Mouse (Mus musculus): Measurements from ENCODE around the gene Trpm4. TPM values are rescaled to one million over a fixed set of nuclear protein-coding genes. Genes with fewer than 3 reads are reported as not detected.

The Trpm4 gene
- polyA plus RNA-seq (2014; fragmentation: Illumina TruSeq; extraction: RNeasy Lipid Tissue Mini Kit (QIAGEN cat#74804); ENCODE audit: low read depth, low replicate concordance) = not detected

DNA sequence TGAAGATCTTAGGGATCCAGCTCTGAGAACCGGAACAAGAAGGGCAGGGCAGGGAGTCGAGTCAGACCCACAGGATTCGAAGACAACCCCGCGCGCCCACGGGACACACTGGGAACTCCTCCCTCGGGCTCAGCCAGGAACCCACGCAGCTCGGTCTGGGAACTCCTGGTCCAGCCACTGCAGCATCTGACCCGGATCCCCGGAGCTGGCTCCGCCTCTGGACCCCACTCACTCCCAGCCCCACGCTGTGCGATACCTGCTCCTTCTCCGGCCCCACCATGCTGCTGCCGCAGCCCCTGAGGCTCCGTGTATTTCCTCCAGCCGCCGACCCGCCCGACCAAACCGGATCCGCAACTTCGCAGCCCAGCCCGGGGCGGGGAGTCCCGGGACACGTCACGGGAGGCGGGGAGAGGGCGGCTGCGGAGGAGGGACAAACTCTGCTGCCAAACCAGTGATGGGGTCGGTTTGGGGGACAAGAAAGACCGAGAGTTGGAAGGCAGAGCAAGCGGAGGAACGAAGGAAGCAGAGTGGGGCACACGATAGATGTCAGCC lies at the start of gene Trpm4:
Gene Trpm4 (minus strand): TSS at position 350 of the 552 bp plus-strand sequence.

GRCm38 (mm10) chr7:45370475-45371311 lies 37.1 kb upstream of the Trpm4 start, which contains the start of gene Lin7b:
Gene Lin7b, minus strand, starts transcription at chr7:45370583.

GRCm38 (mm10) chr7:45366652-45367019 lies 33.1 kb upstream of the Trpm4 start, which contains the start of gene Ppfia3:
Gene Ppfia3, minus strand, starts transcription at chr7:45367019.

GRCm38 (mm10) chr7:45335056-45335455 lies 1.5 kb upstream of the Trpm4 start, which contains the start of gene Hrc:
Gene Hrc, plus strand, starts transcription at chr7:45335290.

DNA sequence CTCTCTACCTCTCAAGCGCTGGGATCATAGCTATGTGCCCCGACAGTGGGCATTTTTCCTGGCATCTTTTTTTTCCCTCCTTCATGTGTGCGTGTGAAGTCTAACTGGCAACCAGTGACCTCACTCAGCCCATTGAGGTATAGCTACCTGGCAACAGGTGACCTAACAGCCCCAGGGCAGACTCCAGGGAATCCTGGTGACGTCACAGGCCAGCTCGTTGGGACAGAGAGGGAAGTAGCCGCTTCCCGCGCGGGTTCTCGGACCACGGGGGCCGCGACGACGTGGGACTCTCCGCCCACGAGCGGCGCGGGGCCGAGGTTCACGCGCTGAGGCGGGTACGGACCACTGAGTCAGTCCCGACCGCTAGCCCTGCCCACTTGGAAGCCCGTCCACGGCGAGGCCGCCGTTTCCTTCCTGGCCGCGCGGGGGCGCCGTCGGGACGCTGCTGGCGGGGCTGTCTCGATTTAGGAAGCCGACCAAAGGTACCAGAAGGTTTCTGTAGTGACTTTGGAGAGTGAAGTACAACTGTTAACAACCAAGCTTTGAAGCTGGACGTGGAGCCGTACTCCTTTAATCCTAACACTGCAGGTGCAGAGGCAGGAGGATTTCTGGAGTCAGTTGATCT lies 56.3 kb downstream of the Trpm4 start, which contains the start of gene Slc6a21:
Gene Slc6a21 (plus strand): TSS at position 378 of the 625 bp plus-strand sequence.

Other genes starting within 250 kb of the Trpm4 start
- gene Rcn3, start 241.6 kb downstream of the Trpm4 start, polyA plus RNA-seq (2014; fragmentation: Illumina TruSeq; extraction: RNeasy Lipid Tissue Mini Kit (QIAGEN cat#74804); ENCODE audit: low read depth, low replicate concordance) = not detected
- gene Fcgrt, start 229.9 kb downstream of the Trpm4 start, polyA plus RNA-seq (2014; fragmentation: Illumina TruSeq; extraction: RNeasy Lipid Tissue Mini Kit (QIAGEN cat#74804); ENCODE audit: low read depth, low replicate concordance) = 33.3 TPM
- 172 TPM for gene Rps11, start 209.3 kb downstream of the Trpm4 start, polyA plus RNA-seq (2014; fragmentation: Illumina TruSeq; extraction: RNeasy Lipid Tissue Mini Kit (QIAGEN cat#74804); ENCODE audit: low read depth, low replicate concordance)
- 253 TPM for gene Rpl13a, start 205.0 kb downstream of the Trpm4 start, polyA plus RNA-seq (2014; fragmentation: Illumina TruSeq; extraction: RNeasy Lipid Tissue Mini Kit (QIAGEN cat#74804); ENCODE audit: low read depth, low replicate concordance)
- gene Gm45713, start 197.5 kb downstream of the Trpm4 start, polyA plus RNA-seq (2014; fragmentation: Illumina TruSeq; extraction: RNeasy Lipid Tissue Mini Kit (QIAGEN cat#74804); ENCODE audit: low read depth, low replicate concordance) = not detected
- gene Flt3l, start 197.3 kb downstream of the Trpm4 start, polyA plus RNA-seq (2014; fragmentation: Illumina TruSeq; extraction: RNeasy Lipid Tissue Mini Kit (QIAGEN cat#74804); ENCODE audit: low read depth, low replicate concordance) = 5.4 TPM
- 3.9 TPM for gene Pih1d1, start 179.5 kb downstream of the Trpm4 start, polyA plus RNA-seq (2014; fragmentation: Illumina TruSeq; extraction: RNeasy Lipid Tissue Mini Kit (QIAGEN cat#74804); ENCODE audit: low read depth, low replicate concordance)
- gene Aldh16a1, start 179.2 kb downstream of the Trpm4 start, polyA plus RNA-seq (2014; fragmentation: Illumina TruSeq; extraction: RNeasy Lipid Tissue Mini Kit (QIAGEN cat#74804); ENCODE audit: low read depth, low replicate concordance) = 5.2 TPM
- not detected for gene Slc17a7, start 169.8 kb downstream of the Trpm4 start, polyA plus RNA-seq (2014; fragmentation: Illumina TruSeq; extraction: RNeasy Lipid Tissue Mini Kit (QIAGEN cat#74804); ENCODE audit: low read depth, low replicate concordance)
- not detected for gene Gfy, start 154.2 kb downstream of the Trpm4 start, polyA plus RNA-seq (2014; fragmentation: Illumina TruSeq; extraction: RNeasy Lipid Tissue Mini Kit (QIAGEN cat#74804); ENCODE audit: low read depth, low replicate concordance)
- not detected for gene Pth2, start 152.8 kb downstream of the Trpm4 start, polyA plus RNA-seq (2014; fragmentation: Illumina TruSeq; extraction: RNeasy Lipid Tissue Mini Kit (QIAGEN cat#74804); ENCODE audit: low read depth, low replicate concordance)
- gene Ccdc155, start 128.9 kb downstream of the Trpm4 start, polyA plus RNA-seq (2014; fragmentation: Illumina TruSeq; extraction: RNeasy Lipid Tissue Mini Kit (QIAGEN cat#74804); ENCODE audit: low read depth, low replicate concordance) = not detected
- gene Dkkl1, start 121.6 kb downstream of the Trpm4 start, polyA plus RNA-seq (2014; fragmentation: Illumina TruSeq; extraction: RNeasy Lipid Tissue Mini Kit (QIAGEN cat#74804); ENCODE audit: low read depth, low replicate concordance) = not detected
- 0.19 TPM for gene Tead2, start 118.0 kb downstream of the Trpm4 start, polyA plus RNA-seq (2014; fragmentation: Illumina TruSeq; extraction: RNeasy Lipid Tissue Mini Kit (QIAGEN cat#74804); ENCODE audit: low read depth, low replicate concordance)
- 0.34 TPM for gene Cd37, start 94.7 kb downstream of the Trpm4 start, polyA plus RNA-seq (2014; fragmentation: Illumina TruSeq; extraction: RNeasy Lipid Tissue Mini Kit (QIAGEN cat#74804); ENCODE audit: low read depth, low replicate concordance)
- 1.2 TPM for gene Slc6a16, start 92.7 kb downstream of the Trpm4 start, polyA plus RNA-seq (2014; fragmentation: Illumina TruSeq; extraction: RNeasy Lipid Tissue Mini Kit (QIAGEN cat#74804); ENCODE audit: low read depth, low replicate concordance)
- not detected for gene Slc6a21, start 56.3 kb downstream of the Trpm4 start, polyA plus RNA-seq (2014; fragmentation: Illumina TruSeq; extraction: RNeasy Lipid Tissue Mini Kit (QIAGEN cat#74804); ENCODE audit: low read depth, low replicate concordance)
- not detected for gene Hrc, start 1.5 kb upstream of the Trpm4 start, polyA plus RNA-seq (2014; fragmentation: Illumina TruSeq; extraction: RNeasy Lipid Tissue Mini Kit (QIAGEN cat#74804); ENCODE audit: low read depth, low replicate concordance)
- gene Ppfia3, start 33.2 kb upstream of the Trpm4 start, polyA plus RNA-seq (2014; fragmentation: Illumina TruSeq; extraction: RNeasy Lipid Tissue Mini Kit (QIAGEN cat#74804); ENCODE audit: low read depth, low replicate concordance) = not detected
- not detected for gene Lin7b, start 36.8 kb upstream of the Trpm4 start, polyA plus RNA-seq (2014; fragmentation: Illumina TruSeq; extraction: RNeasy Lipid Tissue Mini Kit (QIAGEN cat#74804); ENCODE audit: low read depth, low replicate concordance)
- 36.2 TPM for gene Snrnp70, start 62.0 kb upstream of the Trpm4 start, polyA plus RNA-seq (2014; fragmentation: Illumina TruSeq; extraction: RNeasy Lipid Tissue Mini Kit (QIAGEN cat#74804); ENCODE audit: low read depth, low replicate concordance)
- gene Kcna7, start 71.9 kb upstream of the Trpm4 start, polyA plus RNA-seq (2014; fragmentation: Illumina TruSeq; extraction: RNeasy Lipid Tissue Mini Kit (QIAGEN cat#74804); ENCODE audit: low read depth, low replicate concordance) = not detected
- gene Ntf5, start 79.9 kb upstream of the Trpm4 start, polyA plus RNA-seq (2014; fragmentation: Illumina TruSeq; extraction: RNeasy Lipid Tissue Mini Kit (QIAGEN cat#74804); ENCODE audit: low read depth, low replicate concordance) = not detected
- gene Lhb, start 87.0 kb upstream of the Trpm4 start, polyA plus RNA-seq (2014; fragmentation: Illumina TruSeq; extraction: RNeasy Lipid Tissue Mini Kit (QIAGEN cat#74804); ENCODE audit: low read depth, low replicate concordance) = not detected
- 0.64 TPM for gene Gys1, start 101.1 kb upstream of the Trpm4 start, polyA plus RNA-seq (2014; fragmentation: Illumina TruSeq; extraction: RNeasy Lipid Tissue Mini Kit (QIAGEN cat#74804); ENCODE audit: low read depth, low replicate concordance)
- 0.58 TPM for gene Ruvbl2, start 104.3 kb upstream of the Trpm4 start, polyA plus RNA-seq (2014; fragmentation: Illumina TruSeq; extraction: RNeasy Lipid Tissue Mini Kit (QIAGEN cat#74804); ENCODE audit: low read depth, low replicate concordance)
- gene Ftl1, start 126.1 kb upstream of the Trpm4 start, polyA plus RNA-seq (2014; fragmentation: Illumina TruSeq; extraction: RNeasy Lipid Tissue Mini Kit (QIAGEN cat#74804); ENCODE audit: low read depth, low replicate concordance) = 81.8 TPM
- 0.79 TPM for gene Bax, start 133.1 kb upstream of the Trpm4 start, polyA plus RNA-seq (2014; fragmentation: Illumina TruSeq; extraction: RNeasy Lipid Tissue Mini Kit (QIAGEN cat#74804); ENCODE audit: low read depth, low replicate concordance)
- not detected for gene Tulp2, start 148.1 kb upstream of the Trpm4 start, polyA plus RNA-seq (2014; fragmentation: Illumina TruSeq; extraction: RNeasy Lipid Tissue Mini Kit (QIAGEN cat#74804); ENCODE audit: low read depth, low replicate concordance)
- gene Gm45808, start 153.0 kb upstream of the Trpm4 start, polyA plus RNA-seq (2014; fragmentation: Illumina TruSeq; extraction: RNeasy Lipid Tissue Mini Kit (QIAGEN cat#74804); ENCODE audit: low read depth, low replicate concordance) = not detected
- gene Dhdh, start 155.0 kb upstream of the Trpm4 start, polyA plus RNA-seq (2014; fragmentation: Illumina TruSeq; extraction: RNeasy Lipid Tissue Mini Kit (QIAGEN cat#74804); ENCODE audit: low read depth, low replicate concordance) = 85.8 TPM
- gene Nucb1, start 176.6 kb upstream of the Trpm4 start, polyA plus RNA-seq (2014; fragmentation: Illumina TruSeq; extraction: RNeasy Lipid Tissue Mini Kit (QIAGEN cat#74804); ENCODE audit: low read depth, low replicate concordance) = 38.2 TPM
- 0.95 TPM for gene Ppp1r15a, start 192.5 kb upstream of the Trpm4 start, polyA plus RNA-seq (2014; fragmentation: Illumina TruSeq; extraction: RNeasy Lipid Tissue Mini Kit (QIAGEN cat#74804); ENCODE audit: low read depth, low replicate concordance)
- gene Plekha4, start 192.6 kb upstream of the Trpm4 start, polyA plus RNA-seq (2014; fragmentation: Illumina TruSeq; extraction: RNeasy Lipid Tissue Mini Kit (QIAGEN cat#74804); ENCODE audit: low read depth, low replicate concordance) = not detected
- gene Hsd17b14, start 221.1 kb upstream of the Trpm4 start, polyA plus RNA-seq (2014; fragmentation: Illumina TruSeq; extraction: RNeasy Lipid Tissue Mini Kit (QIAGEN cat#74804); ENCODE audit: low read depth, low replicate concordance) = not detected
- gene Bcat2, start 236.4 kb upstream of the Trpm4 start, polyA plus RNA-seq (2014; fragmentation: Illumina TruSeq; extraction: RNeasy Lipid Tissue Mini Kit (QIAGEN cat#74804); ENCODE audit: low read depth, low replicate concordance) = 3.7 TPM

All from liver, adult 10 weeks (tissue).